Mouse (Mus musculus): ENCODE data around the gene Ssc4d. TPM values are rescaled to one million over a fixed set of nuclear protein-coding genes. Genes with fewer than 3 reads are reported as not detected.

Ssc4d gene
- polyA plus RNA-seq, 1 experiment = 6.3 TPM

GRCm38 (mm10) chr5:135971876-135972275 is 2.5 kb downstream of the Ssc4d start:
- no peaks in the 10 kb centered on the region for H3K9me3 ChIP-seq (replicated peaks; ENCODE audit: control insufficient read depth, insufficient read depth, low read length, poor library complexity, severe bottlenecking)

GRCm38 (mm10) chr5:135970247-135970646 is 4.1 kb downstream of the Ssc4d start:
- H3K4me1 ChIP-seq (ENCODE audit: control insufficient read depth, insufficient read depth, low read length) = no peaks in the 10 kb centered on the region
- H3K36me3 ChIP-seq (ENCODE audit: control insufficient read depth, insufficient read depth, low read length, poor library complexity, severe bottlenecking) = no peaks in the 10 kb centered on the region
- no peak for TF ChIP-seq POLR2A (IDR thresholded peaks at IDR 0.05; ENCODE audit: insufficient read depth, low read length)
- TF ChIP-seq CTCF (IDR thresholded peaks at IDR 0.05; ENCODE audit: low read depth, low read length) = no peak
- TF ChIP-seq EP300 (IDR thresholded peaks at IDR 0.05; ENCODE audit: insufficient read depth, low read depth, low read length) = no peak
- no peak overlapping the region for H3K4me3 ChIP-seq (ENCODE audit: low read depth, low read length)
- no peak overlapping the region for H3K9ac ChIP-seq (ENCODE audit: low read depth, poor library complexity, severe bottlenecking)
- H3K27me3 ChIP-seq (ENCODE audit: control insufficient read depth, insufficient read depth, low read length, poor library complexity, severe bottlenecking) = no peaks in the 10 kb centered on the region
- H3K27ac ChIP-seq (ENCODE audit: insufficient read depth, low read length) = no peak overlapping the region
- H3K9me3 ChIP-seq (replicated peaks; ENCODE audit: control insufficient read depth, insufficient read depth, low read length, poor library complexity, severe bottlenecking) = no peaks in the 10 kb centered on the region

More at GRCm38 (mm10) chr5:135971876-135972275, 2.5 kb downstream of the Ssc4d start:
- Histone ChIP-seq H3K27ac (ENCODE audit: insufficient read depth, low read length) (no peak overlapping the region), H3K4me1 (ENCODE audit: control insufficient read depth, insufficient read depth, low read length) (no peaks in the 10 kb centered on the region), H3K4me3 (ENCODE audit: low read depth, low read length) (no peak overlapping the region), H3K27me3 (ENCODE audit: control insufficient read depth, insufficient read depth, low read length, poor library complexity, severe bottlenecking) (no peaks in the 10 kb centered on the region), H3K36me3 (ENCODE audit: control insufficient read depth, insufficient read depth, low read length, poor library complexity, severe bottlenecking) (no peaks in the 10 kb centered on the region), H3K9ac (ENCODE audit: low read depth, poor library complexity, severe bottlenecking) (peak overlapping the region; percentile 43; the same call in 1 of the 2 replicates)
- TF ChIP-seq CTCF (IDR thresholded peaks at IDR 0.05; ENCODE audit: low read depth, low read length) (no peak), POLR2A (IDR thresholded peaks at IDR 0.05; ENCODE audit: insufficient read depth, low read length) (no peak), EP300 (IDR thresholded peaks at IDR 0.05; ENCODE audit: insufficient read depth, low read depth, low read length) (no peak)

- H3K4me3 ChIP-seq (ENCODE audit: low read depth, low read length) = no peak overlapping the region
- no peaks in the 10 kb centered on the region for H3K4me1 ChIP-seq (ENCODE audit: control insufficient read depth, insufficient read depth, low read length)
- H3K9ac ChIP-seq (ENCODE audit: low read depth, poor library complexity, severe bottlenecking) = no peak overlapping the region
- TF ChIP-seq POLR2A (IDR thresholded peaks at IDR 0.05; ENCODE audit: insufficient read depth, low read length) = no peak
- no peak for TF ChIP-seq EP300 (IDR thresholded peaks at IDR 0.05; ENCODE audit: insufficient read depth, low read depth, low read length)
- no peak for TF ChIP-seq CTCF (IDR thresholded peaks at IDR 0.05; ENCODE audit: low read depth, low read length)
- no peaks in the 10 kb centered on the region for H3K27me3 ChIP-seq (ENCODE audit: control insufficient read depth, insufficient read depth, low read length, poor library complexity, severe bottlenecking)
- H3K36me3 ChIP-seq (ENCODE audit: control insufficient read depth, insufficient read depth, low read length, poor library complexity, severe bottlenecking) = no peaks in the 10 kb centered on the region
- no peak overlapping the region for H3K27ac ChIP-seq (ENCODE audit: insufficient read depth, low read length)
- no peaks in the 10 kb centered on the region for H3K9me3 ChIP-seq (replicated peaks; ENCODE audit: control insufficient read depth, insufficient read depth, low read length, poor library complexity, severe bottlenecking)
Observed at GRCm38 (mm10) chr5:135968781-135969180, 5.5 kb downstream of the Ssc4d start.

- no peak overlapping the region for H3K9ac ChIP-seq (ENCODE audit: low read depth, poor library complexity, severe bottlenecking)
- H3K27ac ChIP-seq (ENCODE audit: insufficient read depth, low read length) = no peak overlapping the region
- H3K4me1 ChIP-seq (ENCODE audit: control insufficient read depth, insufficient read depth, low read length) = no peaks in the 10 kb centered on the region
- no peaks in the 10 kb centered on the region for H3K27me3 ChIP-seq (ENCODE audit: control insufficient read depth, insufficient read depth, low read length, poor library complexity, severe bottlenecking)
- no peaks in the 10 kb centered on the region for H3K9me3 ChIP-seq (replicated peaks; ENCODE audit: control insufficient read depth, insufficient read depth, low read length, poor library complexity, severe bottlenecking)
- TF ChIP-seq EP300 (IDR thresholded peaks at IDR 0.05; ENCODE audit: insufficient read depth, low read depth, low read length) (no peak), CTCF (IDR thresholded peaks at IDR 0.05; ENCODE audit: low read depth, low read length) (peak; percentile 74), POLR2A (IDR thresholded peaks at IDR 0.05; ENCODE audit: insufficient read depth, low read length) (no peak)
- H3K4me3 ChIP-seq (ENCODE audit: low read depth, low read length) = no peak overlapping the region
- H3K36me3 ChIP-seq (ENCODE audit: control insufficient read depth, insufficient read depth, low read length, poor library complexity, severe bottlenecking) = no peaks in the 10 kb centered on the region
Observed at GRCm38 (mm10) chr5:135966866-135967265, 7.5 kb downstream of the Ssc4d start.

GRCm38 (mm10) chr5:135965501-135965930 is 8.8 kb downstream of the Ssc4d start:
- TF ChIP-seq CTCF (IDR thresholded peaks at IDR 0.05; ENCODE audit: low read depth, low read length) (peak; percentile 70), POLR2A (IDR thresholded peaks at IDR 0.05; ENCODE audit: insufficient read depth, low read length) (no peak)
- Histone ChIP-seq H3K9me3 (replicated peaks; ENCODE audit: control insufficient read depth, insufficient read depth, low read length, poor library complexity, severe bottlenecking) (no peaks in the 10 kb centered on the region), H3K4me1 (ENCODE audit: control insufficient read depth, insufficient read depth, low read length) (no peaks in the 10 kb centered on the region), H3K36me3 (ENCODE audit: control insufficient read depth, insufficient read depth, low read length, poor library complexity, severe bottlenecking) (no peaks in the 10 kb centered on the region), H3K27me3 (ENCODE audit: control insufficient read depth, insufficient read depth, low read length, poor library complexity, severe bottlenecking) (no peaks in the 10 kb centered on the region), H3K27ac (ENCODE audit: insufficient read depth, low read length) (no peak overlapping the region), H3K9ac (ENCODE audit: low read depth, poor library complexity, severe bottlenecking) (no peak overlapping the region), H3K4me3 (ENCODE audit: low read depth, low read length) (peak overlapping the region; percentile 42)

- no peaks in the 10 kb centered on the region for H3K4me1 ChIP-seq (ENCODE audit: control insufficient read depth, insufficient read depth, low read length)
- no peaks in the 10 kb centered on the region for H3K27me3 ChIP-seq (ENCODE audit: control insufficient read depth, insufficient read depth, low read length, poor library complexity, severe bottlenecking)
- H3K36me3 ChIP-seq (ENCODE audit: control insufficient read depth, insufficient read depth, low read length, poor library complexity, severe bottlenecking) = no peaks in the 10 kb centered on the region
- peak overlapping the region; percentile 85 for H3K4me3 ChIP-seq (ENCODE audit: low read depth, low read length)
- no peaks in the 10 kb centered on the region for H3K9me3 ChIP-seq (replicated peaks; ENCODE audit: control insufficient read depth, insufficient read depth, low read length, poor library complexity, severe bottlenecking)
- TF ChIP-seq EP300 (IDR thresholded peaks at IDR 0.05; ENCODE audit: insufficient read depth, low read depth, low read length) (no peak), POLR2A (IDR thresholded peaks at IDR 0.05; ENCODE audit: insufficient read depth, low read length) (no peak), CTCF (IDR thresholded peaks at IDR 0.05; ENCODE audit: low read depth, low read length) (no peak)
- peak overlapping the region; percentile 76 for H3K27ac ChIP-seq (ENCODE audit: insufficient read depth, low read length)
- H3K9ac ChIP-seq (ENCODE audit: low read depth, poor library complexity, severe bottlenecking) = peak overlapping the region; percentile 89
Observed at GRCm38 (mm10) chr5:135963280-135963627, 11.1 kb downstream of the Ssc4d start.
